In genomic region chr12:36157638-36158308, GRCm38 (mm10) we compare ENCODE assay signal across 1 mouse cellular context.
TF ChIP-seq lines count a peak whose summit lies in the region.

TSS of gene Bzw2 (minus strand) at chr12:36158080.

TF ChIP-seq in CH12.LX, 34 proteins besides CTCF, POLR2A, EP300 and RAD21 (continued from another document):
- TF ChIP-seq JUN (IDR thresholded peaks at IDR 0.05; ENCODE audit: insufficient read depth, low read depth, low read length) = no peak
- peak; percentile 52 for TF ChIP-seq NELFE (IDR thresholded peaks at IDR 0.05; ENCODE audit: low read depth, low read length)
- TF ChIP-seq SMC3 (IDR thresholded peaks at IDR 0.05; ENCODE audit: low read depth, low read length) = no peak
- TF ChIP-seq CHD1 (IDR thresholded peaks at IDR 0.05; ENCODE audit: low read depth, low read length) = no peak
- TF ChIP-seq E2F4 (IDR thresholded peaks at IDR 0.05; ENCODE audit: insufficient replicate concordance, low read depth, low read length) = no peak
- TF ChIP-seq MAZ (IDR thresholded peaks at IDR 0.05; ENCODE audit: low read depth, low read length) = no peak; the same call in 1 of the 2 replicates
